Mouse (Mus musculus): ENCODE results near the gene Ccdc6. TPM values are rescaled to one million over a fixed set of nuclear protein-coding genes. Genes with fewer than 3 reads are reported as not detected.

Ccdc6 gene
- polyA plus RNA-seq, 1 experiment from 2014 or later, result 17.5 TPM

- 58% methylated on average over 9 of the region's 9 CpGs for WGBS
- ATAC-seq (replicated peaks), result no peak
- Histone ChIP-seq H3K27ac (replicated peaks) (no peak overlapping the region), H3K4me2 (replicated peaks) (no peak overlapping the region), H3K4me1 (peaks cover 19% of the 10 kb centered on the region), H3K9ac (replicated peaks) (no peak overlapping the region), H3K9me3 (no peaks in the 10 kb centered on the region), H3K36me3 (no peaks in the 10 kb centered on the region), H3K4me3 (no peak overlapping the region), H3K27me3 (no peaks in the 10 kb centered on the region)
Measured at GRCm38 (mm10) chr10:70119851-70120370, 23.0 kb downstream of the Ccdc6 start.

GRCm38 (mm10) chr10:70120671-70121405 lies 23.9 kb downstream of the Ccdc6 start:
- peaks cover 19% of the 10 kb centered on the region for H3K4me1 ChIP-seq
- H3K27ac ChIP-seq (replicated peaks), result no peak overlapping the region
- no peaks in the 10 kb centered on the region for H3K9me3 ChIP-seq
- H3K9ac ChIP-seq (replicated peaks), result no peak overlapping the region
- no peaks in the 10 kb centered on the region for H3K36me3 ChIP-seq
- H3K27me3 ChIP-seq, result no peaks in the 10 kb centered on the region
- no peak overlapping the region for H3K4me3 ChIP-seq
- ATAC-seq (replicated peaks), result no peak; the same call in 1 of the 2 replicates
- WGBS, result 60% methylated on average over 17 of the region's 17 CpGs
- no peak overlapping the region for H3K4me2 ChIP-seq (replicated peaks)

GRCm38 (mm10) chr10:70121406-70121695 lies 24.4 kb downstream of the Ccdc6 start:
- H3K36me3 ChIP-seq, result no peaks in the 10 kb centered on the region
- no peak overlapping the region for H3K9ac ChIP-seq (replicated peaks)
- H3K4me2 ChIP-seq (replicated peaks), result no peak overlapping the region
- peaks cover 19% of the 10 kb centered on the region for H3K4me1 ChIP-seq
- no peak for ATAC-seq (replicated peaks)
- no peaks in the 10 kb centered on the region for H3K9me3 ChIP-seq
- H3K27me3 ChIP-seq, result no peaks in the 10 kb centered on the region
- H3K4me3 ChIP-seq, result no peak overlapping the region
- H3K27ac ChIP-seq (replicated peaks), result no peak overlapping the region
- 93% methylated on average over 8 of the region's 8 CpGs for WGBS

- Histone ChIP-seq H3K36me3 (no peaks in the 10 kb centered on the region), H3K9me3 (no peaks in the 10 kb centered on the region), H3K4me3 (no peak overlapping the region), H3K27me3 (no peaks in the 10 kb centered on the region), H3K4me2 (replicated peaks) (no peak overlapping the region), H3K9ac (replicated peaks) (no peak overlapping the region), H3K4me1 (peaks cover 19% of the 10 kb centered on the region), H3K27ac (replicated peaks) (no peak overlapping the region)
- WGBS, result 95% methylated on average over 2 of the region's 2 CpGs
- no peak for ATAC-seq (replicated peaks)
Measured at GRCm38 (mm10) chr10:70123454-70123853, 26.5 kb downstream of the Ccdc6 start.

GRCm38 (mm10) chr10:70125491-70125890 lies 28.6 kb downstream of the Ccdc6 start:
- no peak overlapping the region for H3K4me3 ChIP-seq
- H3K9me3 ChIP-seq, result no peaks in the 10 kb centered on the region
- no peak for ATAC-seq (replicated peaks)
- no peak overlapping the region for H3K4me2 ChIP-seq (replicated peaks)
- no peak overlapping the region for H3K27ac ChIP-seq (replicated peaks)
- no peaks in the 10 kb centered on the region for H3K27me3 ChIP-seq
- 85% methylated on average over 7 of the region's 7 CpGs for WGBS
- peaks cover 5% of the 10 kb centered on the region for H3K4me1 ChIP-seq
- H3K36me3 ChIP-seq, result no peaks in the 10 kb centered on the region
- H3K9ac ChIP-seq (replicated peaks), result no peak overlapping the region

- no peak for ATAC-seq (replicated peaks)
- no peaks in the 10 kb centered on the region for H3K9me3 ChIP-seq
- H3K36me3 ChIP-seq, result no peaks in the 10 kb centered on the region
- no peak overlapping the region for H3K27ac ChIP-seq (replicated peaks)
- WGBS, result 78% methylated on average over 8 of the region's 8 CpGs
- H3K9ac ChIP-seq (replicated peaks), result no peak overlapping the region
- H3K4me1 ChIP-seq, result no peaks in the 10 kb centered on the region
- H3K27me3 ChIP-seq, result no peaks in the 10 kb centered on the region
- H3K4me3 ChIP-seq, result no peak overlapping the region
- no peak overlapping the region for H3K4me2 ChIP-seq (replicated peaks)
Measured at GRCm38 (mm10) chr10:70127273-70127672, 30.4 kb downstream of the Ccdc6 start.

- no peaks in the 10 kb centered on the region for H3K27me3 ChIP-seq
- H3K4me3 ChIP-seq, result no peak overlapping the region
- no peak overlapping the region for H3K9ac ChIP-seq (replicated peaks)
- H3K4me2 ChIP-seq (replicated peaks), result no peak overlapping the region
- no peak overlapping the region for H3K27ac ChIP-seq (replicated peaks)
- no peaks in the 10 kb centered on the region for H3K9me3 ChIP-seq
- ATAC-seq (replicated peaks), result no peak
- H3K4me1 ChIP-seq, result peaks cover 6% of the 10 kb centered on the region
- WGBS, result 95% methylated on average over 8 of the region's 8 CpGs
- H3K36me3 ChIP-seq, result no peaks in the 10 kb centered on the region
Measured at GRCm38 (mm10) chr10:70128408-70128807, 31.5 kb downstream of the Ccdc6 start.

- Histone ChIP-seq H3K4me3 (no peak overlapping the region), H3K27ac (replicated peaks) (no peak overlapping the region), H3K9ac (replicated peaks) (no peak overlapping the region), H3K36me3 (no peaks in the 10 kb centered on the region), H3K27me3 (no peaks in the 10 kb centered on the region), H3K9me3 (no peaks in the 10 kb centered on the region), H3K4me1 (peaks cover 7% of the 10 kb centered on the region), H3K4me2 (replicated peaks) (no peak overlapping the region)
- WGBS, result 79% methylated on average over 5 of the region's 5 CpGs
- ATAC-seq (replicated peaks), result no peak
Measured at GRCm38 (mm10) chr10:70132087-70132560, 35.2 kb downstream of the Ccdc6 start.

- Histone ChIP-seq H3K36me3 (no peaks in the 10 kb centered on the region), H3K4me1 (peaks cover 7% of the 10 kb centered on the region), H3K9me3 (no peaks in the 10 kb centered on the region), H3K27ac (replicated peaks) (no peak overlapping the region), H3K9ac (replicated peaks) (no peak overlapping the region), H3K27me3 (no peaks in the 10 kb centered on the region), H3K4me2 (replicated peaks) (no peak overlapping the region), H3K4me3 (no peak overlapping the region)
- no peak for ATAC-seq (replicated peaks)
- 86% methylated on average over 6 of the region's 6 CpGs for WGBS
Measured at GRCm38 (mm10) chr10:70132714-70133113, 35.8 kb downstream of the Ccdc6 start.

GRCm38 (mm10) chr10:70133188-70133587 lies 36.3 kb downstream of the Ccdc6 start:
- no peak overlapping the region for H3K4me3 ChIP-seq
- H3K27ac ChIP-seq (replicated peaks), result no peak overlapping the region
- no peak for ATAC-seq (replicated peaks)
- no peaks in the 10 kb centered on the region for H3K27me3 ChIP-seq
- H3K9ac ChIP-seq (replicated peaks), result no peak overlapping the region
- H3K36me3 ChIP-seq, result no peaks in the 10 kb centered on the region
- peaks cover 7% of the 10 kb centered on the region for H3K4me1 ChIP-seq
- WGBS, result 56% methylated on average over 6 of the region's 6 CpGs
- no peaks in the 10 kb centered on the region for H3K9me3 ChIP-seq
- no peak overlapping the region for H3K4me2 ChIP-seq (replicated peaks)

- H3K27me3 ChIP-seq, result no peaks in the 10 kb centered on the region
- no peaks in the 10 kb centered on the region for H3K9me3 ChIP-seq
- no peak overlapping the region for H3K4me3 ChIP-seq
- no peak overlapping the region for H3K9ac ChIP-seq (replicated peaks)
- H3K27ac ChIP-seq (replicated peaks), result no peak overlapping the region
- H3K4me2 ChIP-seq (replicated peaks), result no peak overlapping the region
- 82% methylated on average over 5 of the region's 5 CpGs for WGBS
- H3K4me1 ChIP-seq, result peaks cover 18% of the 10 kb centered on the region
- H3K36me3 ChIP-seq, result no peaks in the 10 kb centered on the region
- no peak for ATAC-seq (replicated peaks)
Measured at GRCm38 (mm10) chr10:70135680-70136079, 38.8 kb downstream of the Ccdc6 start.

GRCm38 (mm10) chr10:70137652-70138051 lies 40.7 kb downstream of the Ccdc6 start:
- no peak overlapping the region for H3K9ac ChIP-seq (replicated peaks)
- no peaks in the 10 kb centered on the region for H3K9me3 ChIP-seq
- H3K27ac ChIP-seq (replicated peaks), result no peak overlapping the region
- 87% methylated on average over 7 of the region's 7 CpGs for WGBS
- no peak overlapping the region for H3K4me3 ChIP-seq
- ATAC-seq (replicated peaks), result no peak
- peaks cover 18% of the 10 kb centered on the region for H3K4me1 ChIP-seq
- peaks cover 2% of the 10 kb centered on the region; the same call in 1 of the 2 replicates for H3K36me3 ChIP-seq
- H3K4me2 ChIP-seq (replicated peaks), result no peak overlapping the region
- H3K27me3 ChIP-seq, result no peaks in the 10 kb centered on the region

- Histone ChIP-seq H3K4me1 (peaks cover 14% of the 10 kb centered on the region), H3K4me3 (no peak overlapping the region), H3K4me2 (replicated peaks) (no peak overlapping the region), H3K36me3 (peaks cover 5% of the 10 kb centered on the region; the same call in 1 of the 2 replicates), H3K27me3 (no peaks in the 10 kb centered on the region), H3K9me3 (no peaks in the 10 kb centered on the region), H3K27ac (replicated peaks) (no peak overlapping the region), H3K9ac (replicated peaks) (no peak overlapping the region)
- ATAC-seq (replicated peaks), result 0 out of 2 replicates have a peak, but pooled peaks have one; percentile 24
- 76% methylated on average over 8 of the region's 8 CpGs for WGBS
Measured at GRCm38 (mm10) chr10:70138150-70138549, 41.2 kb downstream of the Ccdc6 start.

Measured in forebrain, embryonic 15.5 days (tissue).